Mouse (Mus musculus) C2C12 (cell line): Measurements from ENCODE around the gene Runx1.

Source experiments
- CEBPB ChIP-seq: IDR thresholded peaks from one replicate; pipeline ENCODE4 v1.6.1; 2011; ENCODE audit warnings: low read depth, mild to moderate bottlenecking, control low read depth, moderate library complexity
- CTCF ChIP-seq: IDR thresholded peaks from one replicate; pipeline ENCODE4 v1.5.1; 2011; ENCODE audit not compliant: control insufficient read depth, insufficient read depth, insufficient read length
- FOSL1 ChIP-seq: IDR thresholded peaks from one replicate; pipeline ENCODE4 v1.8.0; 2011; ENCODE audit warnings: mild to moderate bottlenecking, low read length; ENCODE audit not compliant: poor library complexity, insufficient read depth, severe bottlenecking
- MAX ChIP-seq: IDR thresholded peaks from one replicate; pipeline ENCODE4 v1.6.1; 2011; ENCODE audit warnings: mild to moderate bottlenecking, control low read depth
- MYOD1 ChIP-seq: IDR thresholded peaks from one replicate; pipeline ENCODE4 v1.6.1; 2011; ENCODE audit warnings: low read depth; ENCODE audit not compliant: control insufficient read depth, insufficient read length
- MYOG ChIP-seq: IDR thresholded peaks from one replicate; pipeline ENCODE4 v1.6.1; 2011; ENCODE audit not compliant: control insufficient read depth, insufficient read length; ENCODE audit errors: extremely low read depth
- USF1 ChIP-seq: IDR thresholded peaks from one replicate; pipeline ENCODE4 v1.6.1; 2011; ENCODE audit warnings: low read depth, mild to moderate bottlenecking, control low read depth, moderate library complexity

GRCm38 (mm10) chr16:92697227-92697736 lies 128.7 kb downstream of the Runx1 start:
- TF ChIP-seq MAX: no peak
- no peak for TF ChIP-seq CTCF
- no peak for TF ChIP-seq MYOG
- TF ChIP-seq FOSL1: no peak
- no peak for TF ChIP-seq MYOD1
- TF ChIP-seq USF1: no peak
- no peak for TF ChIP-seq CEBPB
